Mouse (Mus musculus): ENCODE data around the gene Ntsr2.
"Not testable (repeated sequence)": the region's sequence is repeated elsewhere in the genome, so short reads cannot be mapped to it uniquely, and the experiment has no call there.

Gene Ntsr2

GRCm38 (mm10) chr12:16648273-16648672 lies 4.9 kb upstream of the Ntsr2 start:
- DNase-seq (ENCODE audit: low spot score): no peak

GRCm38 (mm10) chr12:16649819-16650218 lies 3.4 kb upstream of the Ntsr2 start:
- no peak for DNase-seq (ENCODE audit: low spot score)

- no peak for DNase-seq (ENCODE audit: low spot score)
Measured at GRCm38 (mm10) chr12:16655604-16656003, 2.4 kb downstream of the Ntsr2 start.

- DNase-seq (ENCODE audit: low spot score): no peak
Measured at GRCm38 (mm10) chr12:16656906-16657875, 4.0 kb downstream of the Ntsr2 start.

- no peak for DNase-seq (ENCODE audit: low spot score)
Measured at GRCm38 (mm10) chr12:16661459-16661858, 8.3 kb downstream of the Ntsr2 start.

GRCm38 (mm10) chr12:16661936-16662335 lies 8.8 kb downstream of the Ntsr2 start:
- no peak for DNase-seq (ENCODE audit: low spot score)

- no peak for DNase-seq (ENCODE audit: low spot score)
Measured at GRCm38 (mm10) chr12:16662955-16663585, 9.9 kb downstream of the Ntsr2 start.

- DNase-seq (ENCODE audit: low spot score): peak; percentile 43
Measured at GRCm38 (mm10) chr12:16665022-16665421, 11.8 kb downstream of the Ntsr2 start.

GRCm38 (mm10) chr12:16669176-16669575 lies 16.0 kb downstream of the Ntsr2 start:
- no peak for DNase-seq (ENCODE audit: low spot score)

GRCm38 (mm10) chr12:16672246-16672645 lies 19.1 kb downstream of the Ntsr2 start:
- no peak for DNase-seq (ENCODE audit: low spot score)

- DNase-seq (ENCODE audit: low spot score): no peak
Measured at GRCm38 (mm10) chr12:16690631-16691030, 37.4 kb downstream of the Ntsr2 start.

- DNase-seq (ENCODE audit: low spot score): no peak
Measured at GRCm38 (mm10) chr12:16694783-16695182, 41.6 kb downstream of the Ntsr2 start.

GRCm38 (mm10) chr12:16695252-16695651 lies 42.1 kb downstream of the Ntsr2 start:
- not testable (repeated sequence) for DNase-seq (ENCODE audit: low spot score)

- DNase-seq (ENCODE audit: low spot score): no peak
Measured at GRCm38 (mm10) chr12:16696146-16696545, 43.0 kb downstream of the Ntsr2 start.

GRCm38 (mm10) chr12:16698691-16699090 lies 45.5 kb downstream of the Ntsr2 start:
- no peak for DNase-seq (ENCODE audit: low spot score)
